Mouse (Mus musculus) duodenum, adult 2 months (tissue): Measurements from ENCODE around the gene Sh2d2a. TPM values are rescaled to one million over a fixed set of nuclear protein-coding genes. Genes with fewer than 3 reads are reported as not detected.

Experiments used
- polyA plus RNA-seq: library from polyadenylated mRNA; depleted of rRNA; stranded (reverse); fragments of >200 nt; gene quantifications from 2 replicates; pipeline ENCODE4 v1.2.3, GENCODE M21; 2012; ENCODE audit warnings: low replicate concordance; rRNA removed

Gene Sh2d2a
- polyA plus RNA-seq = 1.4 and 3.9 TPM in 2 replicates

GRCm38 (mm10) chr3:87846650-87847110, at the start of gene Sh2d2a:
Sh2d2a (plus strand) TSS chr3:87846755.

GRCm38 (mm10) chr3:87824206-87824605, 22.3 kb upstream of the Sh2d2a start, which contains the start of gene Pear1:
Pear1 (minus strand) TSS chr3:87824306.

GRCm38 (mm10) chr3:87885281-87886003, 38.9 kb downstream of the Sh2d2a start, which contains the start of gene Prcc:
Prcc (minus strand) TSS chr3:87885608.

Other genes starting within 250 kb of the Sh2d2a start
- gene Arhgef11, start 229.2 kb upstream of the Sh2d2a start, polyA plus RNA-seq = 22.3 and 23.9 TPM in 2 replicates
- 0.04 and 0.05 TPM in 2 replicates for gene Lrrc71, start 98.1 kb upstream of the Sh2d2a start, polyA plus RNA-seq
- gene Ntrk1, start 51.6 kb upstream of the Sh2d2a start, polyA plus RNA-seq = 0.06 and 0.26 TPM in 2 replicates
- 1.4 and 2.1 TPM in 2 replicates for gene Insrr, start 49.8 kb upstream of the Sh2d2a start, polyA plus RNA-seq
- gene Pear1, start 22.4 kb upstream of the Sh2d2a start, polyA plus RNA-seq = 13.9 and 17.0 TPM in 2 replicates
- gene Prcc, start 38.9 kb downstream of the Sh2d2a start, polyA plus RNA-seq = 18.8 and 23.7 TPM in 2 replicates
- 30.8 and 34.4 TPM in 2 replicates for gene Hdgf, start 59.6 kb downstream of the Sh2d2a start, polyA plus RNA-seq
- gene Mrpl24, start 72.8 kb downstream of the Sh2d2a start, polyA plus RNA-seq = 15.5 and 17.3 TPM in 2 replicates
- 5.5 and 7.1 TPM in 2 replicates for gene Isg20l2, start 83.6 kb downstream of the Sh2d2a start, polyA plus RNA-seq
- 21.3 and 22.0 TPM in 2 replicates for gene Rrnad1, start 84.0 kb downstream of the Sh2d2a start, polyA plus RNA-seq
- not detected in 2 replicates for gene Crabp2, start 101.9 kb downstream of the Sh2d2a start, polyA plus RNA-seq
- gene Nes, start 124.3 kb downstream of the Sh2d2a start, polyA plus RNA-seq = 1.4 and 1.7 TPM in 2 replicates
- gene Bcan, start 153.5 kb downstream of the Sh2d2a start, polyA plus RNA-seq = 0.07 and 1.2 TPM in 2 replicates
- not detected in 2 replicates for gene Hapln2, start 180.8 kb downstream of the Sh2d2a start, polyA plus RNA-seq
- gene Gpatch4, start 196.4 kb downstream of the Sh2d2a start, polyA plus RNA-seq = 1.3 and 2.0 TPM in 2 replicates
- gene Naxe, start 211.7 kb downstream of the Sh2d2a start, polyA plus RNA-seq = 38.0 and 41.8 TPM in 2 replicates
- not detected in 2 replicates for gene Ttc24, start 231.5 kb downstream of the Sh2d2a start, polyA plus RNA-seq
- gene Iqgap3, start 235.2 kb downstream of the Sh2d2a start, polyA plus RNA-seq = 9.2 and 13.0 TPM in 2 replicates